Mouse (Mus musculus): ENCODE results near the gene Gng12.

Gene Gng12

DNA sequence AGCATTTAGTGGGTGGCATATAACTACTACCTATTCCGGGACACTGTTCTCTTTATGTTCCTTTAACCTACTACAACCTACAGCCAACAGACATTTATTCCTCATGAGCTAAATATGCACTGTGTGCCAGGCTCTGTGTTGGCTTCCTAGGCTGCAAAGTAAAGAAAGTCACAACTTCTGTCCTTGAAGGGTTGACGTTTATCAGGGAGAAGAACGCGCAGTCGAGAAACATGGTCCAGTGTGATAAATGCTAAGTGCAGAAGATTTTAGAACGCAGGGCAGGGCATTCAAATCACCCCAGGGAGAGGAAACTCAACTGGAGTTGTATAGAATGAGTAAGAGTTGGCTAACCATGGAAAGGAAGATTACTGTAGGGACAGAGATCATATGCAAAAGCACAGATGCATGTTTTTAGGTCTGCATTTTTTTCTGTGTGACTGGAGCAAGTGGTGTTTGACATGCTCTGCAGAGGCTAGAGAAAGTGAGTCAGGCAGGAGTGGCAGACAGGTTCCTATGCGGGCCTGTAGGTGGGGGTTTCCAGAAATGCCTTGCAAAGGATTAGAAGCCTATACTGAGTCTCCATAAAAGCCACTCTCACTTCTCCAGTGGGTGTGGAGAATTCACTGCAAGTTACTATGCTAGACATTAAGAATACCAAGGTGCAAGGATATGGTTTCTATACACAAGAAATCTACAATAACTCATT lies 161.9 kb downstream of the Gng12 start:
- DNase-seq: no peak

DNA sequence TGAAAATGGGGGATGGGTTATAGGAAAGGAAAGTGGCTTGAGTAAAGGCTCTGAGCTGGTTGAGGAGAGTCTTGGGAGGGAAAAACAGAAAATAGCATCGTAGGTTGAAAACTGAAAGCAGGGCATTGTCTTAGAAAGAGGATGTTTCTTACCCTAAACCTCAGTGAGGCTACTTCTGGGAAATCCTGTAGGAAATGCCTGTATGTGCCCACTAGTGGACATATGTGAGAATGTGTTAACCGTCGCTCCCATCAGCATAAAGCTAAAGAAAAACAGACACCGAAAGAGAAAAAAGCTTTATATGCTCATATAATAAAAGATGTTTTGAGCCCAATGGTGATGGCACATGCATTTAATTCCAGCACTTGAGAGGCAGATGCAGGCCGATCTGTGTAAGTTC lies 163.9 kb downstream of the Gng12 start:
- DNase-seq: no peak

GRCm38 (mm10) chr6:67069219-67069762 lies 173.1 kb downstream of the Gng12 start:
- no peak for DNase-seq

DNA sequence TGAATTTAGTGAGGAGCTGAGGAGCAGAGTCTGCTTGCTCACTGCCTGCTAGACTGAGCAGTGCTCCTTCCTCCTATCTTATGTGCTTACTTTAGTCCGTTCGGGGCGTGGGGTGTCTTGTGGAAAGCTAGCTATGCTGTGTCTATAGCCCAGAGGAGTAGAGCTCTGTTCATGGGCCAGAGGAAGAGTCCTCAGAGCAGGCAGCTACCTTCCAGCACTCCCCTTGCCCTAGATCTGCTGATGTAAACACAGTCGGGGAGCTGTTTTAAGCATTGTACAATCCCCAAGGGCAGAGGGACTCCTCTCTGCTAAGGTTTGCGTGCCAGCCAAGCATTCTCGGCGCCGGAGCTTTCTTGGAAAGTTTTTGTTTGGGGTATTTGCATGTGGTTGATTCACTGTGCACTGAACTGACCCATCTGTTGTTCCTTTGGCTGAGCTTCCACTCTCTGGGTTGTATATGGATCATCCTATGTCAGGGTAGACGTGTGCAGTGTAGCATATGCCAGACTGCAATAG lies 173.7 kb downstream of the Gng12 start:
- no peak for DNase-seq
